ENCODE assay signal across 20 mouse cellular contexts in genomic region chr4:153760934-153761333, GRCm38 (mm10).
A peak's percentile ranks its signal among the peaks of the same experiment; 100 is the strongest.
DNase-seq lines count a peak whose midpoint lies in the region; ATAC-seq and TF ChIP-seq lines count a peak whose summit lies in the region.
"Had no signal": no experiment of that assay in that cellular context is flagged by ENCODE, and none has a peak within 500 bp of the region (broad histone marks: within the 10 kb centered on the region; RNA-seq: fewer than 3 reads in every experiment).

No protein-coding gene starts in this region.

- peak; percentile 27 for TF ChIP-seq CTCF in heart, adult 2 months (IDR thresholded peaks at IDR 0.05)
- peak; percentile 26 for TF ChIP-seq CTCF in left cerebral cortex, adult 2 months (IDR thresholded peaks at IDR 0.05)

- no peaks in the 10 kb centered on the region for H3K36me3 ChIP-seq in heart, adult 2 months (ENCODE audit: control insufficient read depth, insufficient read depth, low read length)
- no peaks in the 10 kb centered on the region for H3K36me3 ChIP-seq in heart, embryonic 12.5 days
- H3K36me3 ChIP-seq: limb, embryonic 10.5 days had no signal

- H3K9me3 ChIP-seq in heart, embryonic 12.5 days (replicated peaks) = no peaks in the 10 kb centered on the region
- H3K9me3 ChIP-seq: limb, embryonic 10.5 days had no signal

- no peak for ATAC-seq in heart, embryonic 12.5 days (ENCODE audit: insufficient number of reproducible peaks, low FRiP score)
- no peak for ATAC-seq in frontal cortex, adult (ENCODE audit: low TSS enrichment)
- ATAC-seq: intestine, embryonic 16.5 days; midbrain, embryonic 16.5 days had no signal

- no peak for TF ChIP-seq POLR2A in heart, adult 2 months (IDR thresholded peaks at IDR 0.05; ENCODE audit: insufficient read depth, low read depth, low read length)

- no peaks in the 10 kb centered on the region for H3K4me1 ChIP-seq in heart, adult 2 months (ENCODE audit: control insufficient read depth, insufficient read depth, low read length)
- H3K4me1 ChIP-seq in heart, embryonic 12.5 days (replicated peaks) = no peaks in the 10 kb centered on the region

- no peak overlapping the region for H3K4me3 ChIP-seq in heart, adult 2 months
- no peak overlapping the region for H3K4me3 ChIP-seq in heart, embryonic 12.5 days
- no peak overlapping the region for H3K4me3 ChIP-seq in left cerebral cortex, adult 2 months
- H3K4me3 ChIP-seq: limb, embryonic 10.5 days had no signal

- H3K79me2 ChIP-seq in heart, adult 2 months (replicated peaks; ENCODE audit: control insufficient read depth, insufficient read depth, low read length) = no peaks in the 10 kb centered on the region

- H3K4me2 ChIP-seq in heart, embryonic 12.5 days = no peak overlapping the region
- H3K4me2 ChIP-seq: heart, embryonic 11.5 days; hindbrain, embryonic 14.5 days had no signal

- DNase-seq in heart, adult 2 months = no peak
- DNase-seq in left cerebral cortex, adult 2 months (ENCODE audit: extremely low spot score in 1 of 2, low spot score in 2 of 2) = no peak
- DNase-seq in left cerebral cortex, postnatal 4 days = no peak
- DNase-seq in ES-CJ7 (ENCODE audit: low read depth, low spot score) (peak; percentile 81), WW6 (ENCODE audit: low read depth, low spot score) (peak; percentile 20)
- DNase-seq in spleen, postnatal 36 days (ENCODE audit: low spot score in 2 of 2) = no peak
- DNase-seq: adrenal gland, postnatal 25 days; cerebellum, adult 18-20 months; cerebellum, postnatal 36 days; gastrocnemius, postnatal 10 days; lung, adult 18-20 months; lung, postnatal 36 days; thymus, adult 18-20 months had no signal

- intact Hi-C loops in heart, adult 2 months (cut with DNase I) = no loop called here
- intact Hi-C loops in left cerebral cortex, adult 2 months (cut with DNase I) = no loop called here
- intact Hi-C loops in left cerebral cortex, postnatal 4 days (cut with DNase I) = no loop called here

- no peak overlapping the region for H3K9ac ChIP-seq in heart, adult 2 months (ENCODE audit: low read depth, low read length)
- H3K9ac ChIP-seq in heart, embryonic 12.5 days = no peak overlapping the region
- H3K9ac ChIP-seq: hindbrain, embryonic 14.5 days had no signal

- TF ChIP-seq EP300 in heart, adult 2 months (IDR thresholded peaks at IDR 0.05; ENCODE audit: insufficient read depth, low read depth, low read length) = no peak

- WGBS in heart, adult 2 months = 83% methylated on average over 4 of the region's 4 CpGs
- WGBS in heart, embryonic 12.5 days = 80% methylated on average over 4 of the region's 4 CpGs

- no peaks in the 10 kb centered on the region for H3K27me3 ChIP-seq in heart, adult 2 months (ENCODE audit: control insufficient read depth, insufficient read depth, low read length)
- H3K27me3 ChIP-seq in heart, embryonic 12.5 days (replicated peaks) = no peaks in the 10 kb centered on the region

- no peak overlapping the region for H3K27ac ChIP-seq in heart, adult 2 months
- H3K27ac ChIP-seq in heart, embryonic 12.5 days (ENCODE audit: poor library complexity, severe bottlenecking) = no peak overlapping the region
- no peak overlapping the region for H3K27ac ChIP-seq in left cerebral cortex, adult 2 months
- H3K27ac ChIP-seq: hindbrain, embryonic 14.5 days; limb, embryonic 10.5 days had no signal

Comparison
In these comparisons a context has a peak if more than half of its experiments do, and no peak if none do; other contexts are left out.
1. DNase-seq: peak in ES-CJ7 (single experiment) and WW6 (single experiment); none in heart, adult 2 months (0 of 2), left cerebral cortex, adult 2 months (0 of 2), left cerebral cortex, postnatal 4 days (single experiment) and spleen, postnatal 36 days (0 of 2).